Mouse (Mus musculus): ENCODE results near the gene Zmynd8.

GRCm38 (mm10) chr2:165839317-165839652 lies 59.5 kb downstream of the Zmynd8 start:
- no peak for TF ChIP-seq CTCF (IDR thresholded peaks at IDR 0.05; ENCODE audit: control insufficient read depth, insufficient read depth, insufficient read length)
- no peak for TF ChIP-seq MAX (IDR thresholded peaks at IDR 0.05)
- no peak for TF ChIP-seq USF1 (IDR thresholded peaks at IDR 0.05; ENCODE audit: low read depth)
- TF ChIP-seq MYOD1 (IDR thresholded peaks at IDR 0.05; ENCODE audit: control insufficient read depth, insufficient read length, low read depth): no peak
- TF ChIP-seq CEBPB (IDR thresholded peaks at IDR 0.05; ENCODE audit: low read depth): no peak
